Mouse (Mus musculus) spleen, postnatal 36 days (tissue): Measurements from ENCODE around the gene Nubp2.

Experiments used
- DNase-seq, 2 experiments: peaks; one replicate each; pipeline ENCODE4 v3.0.0; 2022; ENCODE audit warnings: low spot score in 2 of 2, mixed read lengths in 1 of 2

The Nubp2 gene

GRCm38 (mm10) chr17:24886134-24886931 is at the start of gene Nubp2, which contains the start of gene Spsb3:
TSS of gene Nubp2 (minus strand) at chr17:24886349.
TSS of gene Spsb3 (plus strand) at chr17:24886643.
- peak; percentile 98 to 100 for DNase-seq

- no peak for DNase-seq
These were observed 49.5 kb upstream of the Nubp2 start for GRCm38 (mm10) chr17:24935666-24936065.

GRCm38 (mm10) chr17:24934926-24935325 is 48.8 kb upstream of the Nubp2 start:
- DNase-seq: no peak

GRCm38 (mm10) chr17:24933163-24933562 is 47.0 kb upstream of the Nubp2 start:
- DNase-seq: no peak

- no peak for DNase-seq
These were observed 46.3 kb upstream of the Nubp2 start for GRCm38 (mm10) chr17:24932431-24932830.

- DNase-seq: no peak
These were observed 43.4 kb upstream of the Nubp2 start for GRCm38 (mm10) chr17:24929506-24929905.

- no peak for DNase-seq
These were observed 37.1 kb upstream of the Nubp2 start for GRCm38 (mm10) chr17:24923246-24923645.

GRCm38 (mm10) chr17:24913984-24914383 is 27.8 kb upstream of the Nubp2 start:
- DNase-seq: no peak

- no peak for DNase-seq
These were observed 21.4 kb upstream of the Nubp2 start for GRCm38 (mm10) chr17:24907591-24907990.

GRCm38 (mm10) chr17:24903767-24904166 is 17.6 kb upstream of the Nubp2 start:
- no peak for DNase-seq

GRCm38 (mm10) chr17:24902671-24903474 is 16.7 kb upstream of the Nubp2 start:
- DNase-seq: peak; percentile 54 to 77

- no peak for DNase-seq
These were observed 16.0 kb upstream of the Nubp2 start for GRCm38 (mm10) chr17:24902124-24902523.

- no peak for DNase-seq
These were observed 13.9 kb upstream of the Nubp2 start for GRCm38 (mm10) chr17:24900014-24900413.

GRCm38 (mm10) chr17:24899153-24899552 is 13.0 kb upstream of the Nubp2 start:
- DNase-seq: no peak

- no peak for DNase-seq
These were observed 12.1 kb upstream of the Nubp2 start for GRCm38 (mm10) chr17:24898041-24898854.

- no peak for DNase-seq
These were observed 11.5 kb upstream of the Nubp2 start for GRCm38 (mm10) chr17:24897600-24897999.

GRCm38 (mm10) chr17:24896993-24897269 is 10.8 kb upstream of the Nubp2 start:
- DNase-seq: no peak

- DNase-seq: peak; percentile 70 to 75
These were observed 10.3 kb upstream of the Nubp2 start, which contains the start of gene Nme3 for GRCm38 (mm10) chr17:24896241-24896992. TSS of gene Nme3 (plus strand) at chr17:24896500.

- DNase-seq: no peak
These were observed 9.6 kb upstream of the Nubp2 start for GRCm38 (mm10) chr17:24895571-24896240.

GRCm38 (mm10) chr17:24894995-24895547 is 8.9 kb upstream of the Nubp2 start, which contains the start of the genes Eme2 and Mrps34:
TSS of gene Eme2 (minus strand) at chr17:24895087.
TSS of gene Mrps34 (plus strand) at chr17:24895116.
- peak; percentile 67 to 75 for DNase-seq
